Mouse (Mus musculus): Measurements from ENCODE around the gene Soat1. TPM values are rescaled to one million over a fixed set of nuclear protein-coding genes. Genes with fewer than 3 reads are reported as not detected.
"Not testable (repeated sequence)": the region's sequence is repeated elsewhere in the genome, so short reads cannot be mapped to it uniquely, and the experiment has no call there.

Soat1 gene
- polyA plus RNA-seq, 1 experiment from 2014 or later: 38.9 TPM

- Histone ChIP-seq H3K4me3 (ENCODE audit: low read length) (no peak overlapping the region), H3K9me3 (ENCODE audit: control insufficient read depth, low read length) (no peaks in the 10 kb centered on the region), H3K27ac (ENCODE audit: low read length) (no peak overlapping the region), H3K4me2 (ENCODE audit: low read depth, low read length) (no peak overlapping the region), H3K4me1 (replicated peaks; ENCODE audit: control insufficient read depth, insufficient read depth, low read length) (no peaks in the 10 kb centered on the region), H3K36me3 (ENCODE audit: control insufficient read depth, insufficient read depth, low read length) (no peaks in the 10 kb centered on the region), H3K9ac (ENCODE audit: low read length) (no peak overlapping the region), H3K27me3 (ENCODE audit: control insufficient read depth, insufficient read depth, low read depth, low read length) (no peaks in the 10 kb centered on the region)
- ATAC-seq (ENCODE audit: low read depth): no peak
- WGBS: 79% methylated on average over 6 of the region's 6 CpGs
These were observed 50.6 kb downstream of the Soat1 start for GRCm38 (mm10) chr1:156423493-156423892.

- no peak overlapping the region for H3K9ac ChIP-seq (ENCODE audit: low read length)
- H3K27ac ChIP-seq (ENCODE audit: low read length): no peak overlapping the region
- no peaks in the 10 kb centered on the region for H3K36me3 ChIP-seq (ENCODE audit: control insufficient read depth, insufficient read depth, low read length)
- H3K9me3 ChIP-seq (ENCODE audit: control insufficient read depth, low read length): no peaks in the 10 kb centered on the region
- H3K4me1 ChIP-seq (replicated peaks; ENCODE audit: control insufficient read depth, insufficient read depth, low read length): no peaks in the 10 kb centered on the region
- WGBS: 69% methylated on average over 6 of the region's 6 CpGs
- no peak overlapping the region for H3K4me3 ChIP-seq (ENCODE audit: low read length)
- no peak overlapping the region for H3K4me2 ChIP-seq (ENCODE audit: low read depth, low read length)
- H3K27me3 ChIP-seq (ENCODE audit: control insufficient read depth, insufficient read depth, low read depth, low read length): no peaks in the 10 kb centered on the region
- ATAC-seq (ENCODE audit: low read depth): no peak
These were observed 51.3 kb downstream of the Soat1 start for GRCm38 (mm10) chr1:156422856-156423255.

GRCm38 (mm10) chr1:156420671-156421297 is 53.3 kb downstream of the Soat1 start, which contains the start of gene Axdnd1:
TSS of gene Axdnd1 (minus strand) at chr1:156421159.
- H3K27ac ChIP-seq (ENCODE audit: low read length): peak within 1 kb of the TSS; percentile 70
- peak within 1 kb of the TSS; percentile 65 for H3K9ac ChIP-seq (ENCODE audit: low read length)
- no peaks in the 10 kb centered on the region; the same call in 1 of the 2 replicates for H3K9me3 ChIP-seq (ENCODE audit: control insufficient read depth, low read length)
- no peaks in the 10 kb centered on the region for H3K4me1 ChIP-seq (replicated peaks; ENCODE audit: control insufficient read depth, insufficient read depth, low read length)
- H3K4me2 ChIP-seq (ENCODE audit: low read depth, low read length): peak within 1 kb of the TSS; percentile 61
- under 1% methylated on average over 44 of the region's 44 CpGs for WGBS
- H3K27me3 ChIP-seq (ENCODE audit: control insufficient read depth, insufficient read depth, low read depth, low read length): no peaks in the 10 kb centered on the region
- no peaks in the 10 kb centered on the region for H3K36me3 ChIP-seq (ENCODE audit: control insufficient read depth, insufficient read depth, low read length)
- peak; percentile 96 for ATAC-seq (ENCODE audit: low read depth)
- H3K4me3 ChIP-seq (ENCODE audit: low read length): peak within 1 kb of the TSS; percentile 66

- no peaks in the 10 kb centered on the region for H3K27me3 ChIP-seq (ENCODE audit: control insufficient read depth, insufficient read depth, low read depth, low read length)
- H3K4me1 ChIP-seq (replicated peaks; ENCODE audit: control insufficient read depth, insufficient read depth, low read length): no peaks in the 10 kb centered on the region
- H3K9ac ChIP-seq (ENCODE audit: low read length): no peak overlapping the region
- H3K4me3 ChIP-seq (ENCODE audit: low read length): no peak overlapping the region
- no peaks in the 10 kb centered on the region; the same call in 1 of the 2 replicates for H3K9me3 ChIP-seq (ENCODE audit: control insufficient read depth, low read length)
- H3K27ac ChIP-seq (ENCODE audit: low read length): no peak overlapping the region
- no peak for ATAC-seq (ENCODE audit: low read depth)
- no peaks in the 10 kb centered on the region for H3K36me3 ChIP-seq (ENCODE audit: control insufficient read depth, insufficient read depth, low read length)
- WGBS: 57% methylated on average over 4 of the region's 4 CpGs
- no peak overlapping the region for H3K4me2 ChIP-seq (ENCODE audit: low read depth, low read length)
These were observed 56.0 kb downstream of the Soat1 start for GRCm38 (mm10) chr1:156418170-156418569.

- Histone ChIP-seq H3K36me3 (ENCODE audit: control insufficient read depth, insufficient read depth, low read length) (no peaks in the 10 kb centered on the region), H3K4me1 (replicated peaks; ENCODE audit: control insufficient read depth, insufficient read depth, low read length) (0 out of 2 replicates have a peak, but pooled peaks cover 2% of the 10 kb centered on the region), H3K27ac (ENCODE audit: low read length) (no peak overlapping the region), H3K4me3 (ENCODE audit: low read length) (no peak overlapping the region), H3K27me3 (ENCODE audit: control insufficient read depth, insufficient read depth, low read depth, low read length) (no peaks in the 10 kb centered on the region), H3K4me2 (ENCODE audit: low read depth, low read length) (no peak overlapping the region), H3K9me3 (ENCODE audit: control insufficient read depth, low read length) (no peaks in the 10 kb centered on the region), H3K9ac (ENCODE audit: low read length) (no peak overlapping the region)
- no peak for ATAC-seq (ENCODE audit: low read depth)
- 50% methylated on average over 4 of the region's 4 CpGs for WGBS
These were observed 65.6 kb downstream of the Soat1 start for GRCm38 (mm10) chr1:156408521-156408920.

- Histone ChIP-seq H3K4me2 (ENCODE audit: low read depth, low read length) (no peak overlapping the region), H3K4me1 (replicated peaks; ENCODE audit: control insufficient read depth, insufficient read depth, low read length) (0 out of 2 replicates have a peak, but pooled peaks cover 2% of the 10 kb centered on the region), H3K4me3 (ENCODE audit: low read length) (no peak overlapping the region), H3K27ac (ENCODE audit: low read length) (no peak overlapping the region), H3K9ac (ENCODE audit: low read length) (no peak overlapping the region), H3K36me3 (ENCODE audit: control insufficient read depth, insufficient read depth, low read length) (no peaks in the 10 kb centered on the region), H3K27me3 (ENCODE audit: control insufficient read depth, insufficient read depth, low read depth, low read length) (no peaks in the 10 kb centered on the region), H3K9me3 (ENCODE audit: control insufficient read depth, low read length) (no peaks in the 10 kb centered on the region)
- peak; percentile 76 for ATAC-seq (ENCODE audit: low read depth)
- WGBS: 31% methylated on average over 3 of the region's 3 CpGs
These were observed 66.1 kb downstream of the Soat1 start for GRCm38 (mm10) chr1:156408004-156408403.

- no peak for ATAC-seq (ENCODE audit: low read depth)
- no peaks in the 10 kb centered on the region for H3K27me3 ChIP-seq (ENCODE audit: control insufficient read depth, insufficient read depth, low read depth, low read length)
- H3K27ac ChIP-seq (ENCODE audit: low read length): no peak overlapping the region
- H3K4me3 ChIP-seq (ENCODE audit: low read length): no peak overlapping the region
- WGBS: 47% methylated on average over 10 of the region's 10 CpGs
- H3K9me3 ChIP-seq (ENCODE audit: control insufficient read depth, low read length): no peaks in the 10 kb centered on the region
- H3K36me3 ChIP-seq (ENCODE audit: control insufficient read depth, insufficient read depth, low read length): no peaks in the 10 kb centered on the region
- no peak overlapping the region for H3K9ac ChIP-seq (ENCODE audit: low read length)
- H3K4me1 ChIP-seq (replicated peaks; ENCODE audit: control insufficient read depth, insufficient read depth, low read length): 0 out of 2 replicates have a peak, but pooled peaks cover 1% of the 10 kb centered on the region
- no peak overlapping the region for H3K4me2 ChIP-seq (ENCODE audit: low read depth, low read length)
These were observed 70.9 kb downstream of the Soat1 start for GRCm38 (mm10) chr1:156403251-156403650.

GRCm38 (mm10) chr1:156402491-156402890 is 71.6 kb downstream of the Soat1 start:
- no peaks in the 10 kb centered on the region for H3K4me1 ChIP-seq (replicated peaks; ENCODE audit: control insufficient read depth, insufficient read depth, low read length)
- no peak for ATAC-seq (ENCODE audit: low read depth)
- H3K9me3 ChIP-seq (ENCODE audit: control insufficient read depth, low read length): no peaks in the 10 kb centered on the region
- H3K9ac ChIP-seq (ENCODE audit: low read length): no peak overlapping the region
- no peaks in the 10 kb centered on the region for H3K27me3 ChIP-seq (ENCODE audit: control insufficient read depth, insufficient read depth, low read depth, low read length)
- WGBS: 40% methylated on average over 2 of the region's 2 CpGs
- H3K4me2 ChIP-seq (ENCODE audit: low read depth, low read length): no peak overlapping the region
- H3K27ac ChIP-seq (ENCODE audit: low read length): no peak overlapping the region
- no peak overlapping the region for H3K4me3 ChIP-seq (ENCODE audit: low read length)
- H3K36me3 ChIP-seq (ENCODE audit: control insufficient read depth, insufficient read depth, low read length): no peaks in the 10 kb centered on the region

GRCm38 (mm10) chr1:156400159-156400558 is 74.0 kb downstream of the Soat1 start:
- H3K4me3 ChIP-seq (ENCODE audit: low read length); H3K36me3 ChIP-seq (ENCODE audit: control insufficient read depth, insufficient read depth, low read length); H3K4me1 ChIP-seq (replicated peaks; ENCODE audit: control insufficient read depth, insufficient read depth, low read length); H3K4me2 ChIP-seq (ENCODE audit: low read depth, low read length); H3K9ac ChIP-seq (ENCODE audit: low read length); H3K27ac ChIP-seq (ENCODE audit: low read length); H3K9me3 ChIP-seq (ENCODE audit: control insufficient read depth, low read length); H3K27me3 ChIP-seq (ENCODE audit: control insufficient read depth, insufficient read depth, low read depth, low read length); ATAC-seq (ENCODE audit: low read depth): not testable (repeated sequence)
- WGBS: 38% methylated on average over 3 of the region's 3 CpGs
